Mouse (Mus musculus) kidney, embryonic 14.5 days (tissue): ENCODE measurements around the gene Rps6ka1. TPM values are rescaled to one million over a fixed set of nuclear protein-coding genes. Genes with fewer than 3 reads are reported as not detected.

Experiments
- ATAC-seq: fragments of 200-750 bp; cut with Nextera tagmentation; 2 replicates; pipeline ENCODE4 v1.8.0; 2017; ENCODE audit warnings: moderate number of reproducible peaks, mild to moderate bottlenecking, moderate TSS enrichment, moderate library complexity; ENCODE audit not compliant: low FRiP score, low TSS enrichment
- H3K27ac ChIP-seq: fragments of 300-500 bp; sonication (generic); 2 replicates; pipeline ENCODE4 v1.5.1; 2014; ENCODE audit warnings: low read depth, mild to moderate bottlenecking, low read length, moderate library complexity, mixed read lengths
- H3K27me3 ChIP-seq: fragments of 300-500 bp; sonication (generic); 2 replicates; pipeline ENCODE4 v1.6.1; 2014; ENCODE audit warnings: mild to moderate bottlenecking, low read length; ENCODE audit not compliant: control insufficient read depth, insufficient read depth
- H3K36me3 ChIP-seq: fragments of 300-500 bp; sonication (generic); 2 replicates; pipeline ENCODE4 v1.6.1; 2014; ENCODE audit warnings: low read length, mixed read lengths; ENCODE audit not compliant: control insufficient read depth, insufficient read depth
- H3K4me1 ChIP-seq: fragments of 300-500 bp; sonication (generic); 2 replicates; pipeline ENCODE4 v1.6.1; 2014; ENCODE audit warnings: low read length, mixed read lengths; ENCODE audit not compliant: control insufficient read depth, insufficient read depth
- H3K4me2 ChIP-seq: fragments of 300-500 bp; sonication (generic); replicated peaks from 2 replicates; pipeline ENCODE4 v1.6.1; 2014; ENCODE audit warnings: low read depth, mild to moderate bottlenecking, low read length
- H3K4me3 ChIP-seq: fragments of 300-500 bp; sonication (generic); 2 replicates; pipeline ENCODE4 v1.5.1; 2014; ENCODE audit warnings: mild to moderate bottlenecking, low read length
- H3K9ac ChIP-seq: fragments of 300-500 bp; sonication (generic); 2 replicates; pipeline ENCODE4 v1.6.1; 2014; ENCODE audit warnings: low read depth, mild to moderate bottlenecking, low read length, moderate library complexity
- H3K9me3 ChIP-seq: fragments of 300-500 bp; sonication (generic); 2 replicates; pipeline ENCODE4 v1.6.1; 2016; ENCODE audit warnings: low read length; ENCODE audit not compliant: control insufficient read depth
- WGBS: fragments of 180-500 bp; shearing (Covaris S2); extraction: QIAGEN DNeasy Blood & Tissue Kit; methylation state at CpG from one replicate; pipeline ENCODE4 v1.1.7; 2014; 5-methylcytosine and 5-hydroxymethylcytosine counted together
- polyA plus RNA-seq: library from polyadenylated mRNA; unstranded; fragments of >200 nt; fragmentation: Nextera tagmentation; extraction: Ambion mirVana; gene quantifications from 2 replicates; pipeline ENCODE4 v1.2.1, GENCODE M21; 2014

The Rps6ka1 gene
- polyA plus RNA-seq, 1 experiment from 2014 or later = 49.8 TPM

DNA sequence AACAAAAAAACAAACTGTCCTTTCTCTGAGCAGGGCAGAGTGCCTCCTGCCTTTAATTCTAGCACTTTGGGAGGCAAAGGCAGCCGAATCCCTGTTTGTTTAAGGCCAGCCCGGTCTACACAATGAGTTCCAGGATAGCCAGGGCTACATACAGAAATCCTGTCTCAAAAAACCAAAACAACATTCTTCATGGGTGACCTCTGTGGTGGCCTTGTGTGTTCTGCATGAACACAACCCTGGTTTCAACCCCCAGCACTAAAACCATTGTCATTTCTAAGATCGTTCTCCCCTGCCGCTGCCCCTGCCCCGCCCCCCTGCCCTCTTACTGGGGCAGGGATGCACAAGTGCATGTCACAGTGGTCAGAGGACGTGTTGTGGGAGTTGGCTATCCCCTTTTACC is 13.3 kb upstream of the Rps6ka1 start:
- no peaks in the 10 kb centered on the region for H3K9me3 ChIP-seq
- H3K4me3 ChIP-seq = no peak overlapping the region
- peaks cover 9% of the 10 kb centered on the region; the same call in 1 of the 2 replicates for H3K4me1 ChIP-seq
- ATAC-seq = no peak
- WGBS = 80% methylated on average over 6 of the region's 6 CpGs
- no peaks in the 10 kb centered on the region for H3K27me3 ChIP-seq
- H3K9ac ChIP-seq = no peak overlapping the region
- no peak overlapping the region for H3K27ac ChIP-seq
- no peak overlapping the region for H3K4me2 ChIP-seq
- no peaks in the 10 kb centered on the region for H3K36me3 ChIP-seq

DNA sequence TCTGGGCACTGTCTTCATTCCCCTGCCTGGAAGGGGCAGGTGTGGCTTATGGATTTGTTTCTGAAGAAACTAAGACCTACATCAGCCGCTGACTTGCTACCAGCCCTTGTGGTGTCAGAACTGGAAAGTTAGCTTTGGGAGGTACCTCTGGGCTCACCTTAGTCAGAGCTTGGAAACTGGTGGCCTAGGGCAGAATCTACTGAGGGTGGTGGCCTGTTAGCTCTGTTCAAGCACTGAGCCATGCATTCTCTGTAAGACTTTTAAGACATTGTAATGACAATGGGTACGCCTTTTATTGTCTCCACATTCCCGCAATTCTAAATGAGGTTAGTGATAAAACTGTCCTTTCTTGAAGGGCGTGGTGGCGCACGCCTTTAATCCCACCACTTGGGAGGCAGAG is 12.8 kb upstream of the Rps6ka1 start:
- 95% methylated on average over 6 of the region's 6 CpGs for WGBS
- no peak for ATAC-seq

DNA sequence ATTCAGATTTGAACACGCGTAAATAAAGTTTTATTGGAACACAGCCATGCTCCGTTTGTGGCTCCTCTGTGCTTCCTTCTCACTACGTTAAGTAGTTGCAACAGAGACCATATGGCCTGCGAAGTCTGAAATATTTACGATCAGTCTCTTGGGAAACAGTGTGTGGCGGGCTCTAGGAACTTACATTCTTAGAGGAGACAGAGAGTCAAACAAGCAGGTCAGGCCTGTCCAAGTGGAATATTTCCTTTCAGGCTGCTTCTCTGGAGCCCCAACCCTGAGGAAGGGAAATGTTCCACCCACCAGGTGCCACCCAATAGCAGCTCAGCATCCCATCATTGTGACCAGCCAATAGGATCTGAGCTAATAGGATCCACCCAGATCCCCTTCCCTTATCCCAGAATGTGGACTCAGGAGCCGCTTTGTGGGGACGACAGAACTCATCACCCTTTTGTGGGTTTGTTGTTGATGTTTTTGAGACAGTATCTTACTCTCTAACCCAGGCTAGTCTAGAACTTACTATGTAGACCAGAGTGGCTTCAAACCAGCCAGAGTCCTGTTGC is 11.7 kb upstream of the Rps6ka1 start:
- H3K27ac ChIP-seq = no peak overlapping the region
- no peaks in the 10 kb centered on the region for H3K27me3 ChIP-seq
- H3K36me3 ChIP-seq = no peaks in the 10 kb centered on the region
- ATAC-seq = peak; percentile 61
- H3K4me1 ChIP-seq = peaks cover 9% of the 10 kb centered on the region; the same call in 1 of the 2 replicates
- no peak overlapping the region for H3K9ac ChIP-seq
- no peak overlapping the region for H3K4me2 ChIP-seq
- H3K9me3 ChIP-seq = no peaks in the 10 kb centered on the region
- no peak overlapping the region for H3K4me3 ChIP-seq
- 38% methylated on average over 9 of the region's 9 CpGs for WGBS

More for the DNA sequence above, 12.8 kb upstream of the Rps6ka1 start:
- Histone ChIP-seq H3K4me3 (no peak overlapping the region), H3K9me3 (no peaks in the 10 kb centered on the region), H3K27ac (no peak overlapping the region), H3K4me2 (no peak overlapping the region), H3K36me3 (no peaks in the 10 kb centered on the region), H3K27me3 (no peaks in the 10 kb centered on the region), H3K9ac (no peak overlapping the region), H3K4me1 (peaks cover 9% of the 10 kb centered on the region; the same call in 1 of the 2 replicates)

DNA sequence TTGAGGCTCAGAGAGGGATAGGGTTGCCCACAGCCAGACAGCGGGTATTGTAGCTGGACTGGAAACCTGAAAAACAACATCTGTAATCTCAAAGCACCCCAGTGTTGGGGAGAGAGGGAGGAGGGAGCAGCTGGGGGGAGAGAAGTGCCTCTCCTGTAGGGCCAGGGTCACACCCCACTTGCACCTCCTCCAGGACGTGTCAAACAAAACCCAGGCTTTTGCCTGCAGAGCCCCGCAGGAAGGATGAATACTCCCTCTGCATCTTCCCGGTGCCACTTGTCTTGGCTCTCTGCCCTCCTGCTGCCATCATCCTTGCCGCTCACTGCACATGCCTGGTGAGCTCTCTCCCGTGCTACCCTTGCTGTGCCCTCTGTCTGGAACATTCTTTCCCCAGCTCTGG is 10.6 kb upstream of the Rps6ka1 start:
- Histone ChIP-seq H3K27me3 (no peaks in the 10 kb centered on the region), H3K4me3 (no peak overlapping the region), H3K4me2 (no peak overlapping the region), H3K9ac (no peak overlapping the region), H3K4me1 (peaks cover 9% of the 10 kb centered on the region; the same call in 1 of the 2 replicates), H3K27ac (no peak overlapping the region), H3K36me3 (no peaks in the 10 kb centered on the region), H3K9me3 (no peaks in the 10 kb centered on the region)
- WGBS = 19% methylated on average over 6 of the region's 6 CpGs
- no peak for ATAC-seq

DNA sequence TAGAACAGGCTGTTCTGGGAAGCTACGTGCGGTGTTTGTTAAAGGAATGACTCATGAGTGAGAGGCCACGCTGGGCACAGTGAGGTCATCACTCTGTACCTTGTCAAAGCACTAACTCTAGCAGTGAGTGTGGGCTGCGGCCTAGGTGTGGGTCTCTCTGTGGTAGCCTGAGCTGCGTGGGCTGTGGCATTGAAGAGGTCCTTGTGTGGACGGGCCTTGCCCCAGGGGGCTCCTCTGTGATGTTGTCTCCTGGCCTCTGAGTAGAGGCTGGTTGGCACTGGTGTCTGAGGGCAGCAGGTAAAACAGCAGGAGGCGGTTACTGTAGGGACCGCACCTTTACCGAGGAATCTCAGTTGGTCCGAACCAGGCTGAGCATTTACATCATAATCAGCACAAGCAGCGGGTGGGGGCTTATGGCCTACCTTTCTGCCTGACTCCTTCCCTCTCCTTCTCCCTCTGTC is 9.9 kb upstream of the Rps6ka1 start:
- ATAC-seq = no peak
- H3K9ac ChIP-seq = no peak overlapping the region
- 69% methylated on average over 11 of the region's 11 CpGs for WGBS
- no peaks in the 10 kb centered on the region for H3K27me3 ChIP-seq
- H3K4me2 ChIP-seq = no peak overlapping the region
- H3K27ac ChIP-seq = no peak overlapping the region
- no peaks in the 10 kb centered on the region for H3K36me3 ChIP-seq
- H3K4me1 ChIP-seq = peaks cover 9% of the 10 kb centered on the region; the same call in 1 of the 2 replicates
- H3K4me3 ChIP-seq = no peak overlapping the region
- no peaks in the 10 kb centered on the region for H3K9me3 ChIP-seq

DNA sequence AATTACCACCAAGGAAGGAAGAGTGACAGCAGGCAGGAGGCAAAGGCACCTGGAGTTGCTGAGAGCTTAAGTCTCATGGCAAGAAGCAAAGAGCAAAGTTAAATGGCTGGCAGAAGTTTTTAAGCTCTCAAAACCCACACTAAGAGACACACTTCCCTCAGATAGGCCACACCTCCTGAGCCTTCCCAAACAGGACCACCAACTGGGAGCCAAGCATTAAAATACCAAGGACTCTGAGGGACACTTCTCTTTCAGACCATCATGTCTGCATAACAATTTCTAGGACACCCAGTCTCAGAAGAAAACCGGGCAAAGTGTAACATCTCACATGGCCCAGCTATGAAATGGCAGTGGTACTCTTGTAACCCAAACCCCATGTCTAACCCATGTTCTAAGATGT is 9.4 kb upstream of the Rps6ka1 start:
- Histone ChIP-seq H3K27ac (no peak overlapping the region), H3K4me3 (no peak overlapping the region), H3K4me2 (no peak overlapping the region), H3K9me3 (no peaks in the 10 kb centered on the region), H3K36me3 (no peaks in the 10 kb centered on the region), H3K27me3 (no peaks in the 10 kb centered on the region), H3K4me1 (peaks cover 9% of the 10 kb centered on the region; the same call in 1 of the 2 replicates), H3K9ac (no peak overlapping the region)
- 79% methylated on average over 1 of the region's 1 CpGs for WGBS
- ATAC-seq = no peak

DNA sequence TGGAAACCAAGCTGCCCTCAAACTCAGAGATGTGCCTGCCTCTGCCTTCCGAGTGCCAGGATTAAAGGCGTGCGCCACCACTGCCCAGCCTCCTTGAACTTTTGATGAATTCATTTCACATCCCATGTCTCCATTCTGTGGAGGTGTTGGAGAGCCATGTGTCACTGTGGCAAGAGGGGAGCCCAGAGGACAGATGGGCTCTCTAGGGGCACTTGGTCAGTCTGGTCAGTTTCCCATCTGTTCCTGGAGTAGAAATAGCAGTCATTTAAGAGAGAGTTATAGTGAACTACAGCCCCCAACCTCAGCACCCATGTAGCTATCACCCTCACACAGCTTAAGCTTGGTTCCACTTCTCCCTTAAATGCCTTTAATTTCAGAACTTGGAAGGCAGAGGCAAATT is 8.4 kb upstream of the Rps6ka1 start:
- Histone ChIP-seq H3K27ac (no peak overlapping the region), H3K9me3 (no peaks in the 10 kb centered on the region), H3K9ac (no peak overlapping the region), H3K4me2 (no peak overlapping the region), H3K4me1 (peaks cover 9% of the 10 kb centered on the region; the same call in 1 of the 2 replicates), H3K36me3 (no peaks in the 10 kb centered on the region), H3K27me3 (no peaks in the 10 kb centered on the region), H3K4me3 (no peak overlapping the region)
- 96% methylated on average over 3 of the region's 3 CpGs for WGBS
- no peak for ATAC-seq

DNA sequence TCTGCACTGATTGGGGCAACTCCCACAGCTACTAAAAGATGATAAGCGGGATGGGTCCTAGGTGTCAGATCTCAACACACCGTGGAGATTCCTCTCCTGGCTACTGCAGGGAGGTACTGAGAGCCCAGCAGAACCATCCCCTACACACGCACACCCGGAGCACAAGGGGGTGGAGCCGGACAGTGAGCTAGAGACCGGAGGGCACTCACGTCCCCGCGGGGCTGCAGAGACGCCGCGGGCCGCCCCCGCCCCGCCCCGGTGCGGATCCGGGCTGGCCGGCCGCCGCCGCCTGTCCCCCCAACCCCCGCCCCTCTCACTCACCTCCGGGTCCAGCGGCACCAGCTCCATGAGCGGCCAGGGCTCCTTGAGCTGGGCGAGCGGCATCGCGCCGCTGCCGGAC is 348 bp downstream of the Rps6ka1 start:
- ATAC-seq = peak; percentile 34
- Histone ChIP-seq H3K9me3 (no peaks in the 10 kb centered on the region), H3K4me1 (peaks cover 16% of the 10 kb centered on the region), H3K27me3 (no peaks in the 10 kb centered on the region), H3K36me3 (no peaks in the 10 kb centered on the region), H3K27ac (peak overlapping the region; percentile 85), H3K4me2 (peak overlapping the region; percentile 96), H3K9ac (peak overlapping the region; percentile 83), H3K4me3 (peak overlapping the region; percentile 85)
- WGBS = under 1% methylated on average over 30 of the region's 32 CpGs

DNA sequence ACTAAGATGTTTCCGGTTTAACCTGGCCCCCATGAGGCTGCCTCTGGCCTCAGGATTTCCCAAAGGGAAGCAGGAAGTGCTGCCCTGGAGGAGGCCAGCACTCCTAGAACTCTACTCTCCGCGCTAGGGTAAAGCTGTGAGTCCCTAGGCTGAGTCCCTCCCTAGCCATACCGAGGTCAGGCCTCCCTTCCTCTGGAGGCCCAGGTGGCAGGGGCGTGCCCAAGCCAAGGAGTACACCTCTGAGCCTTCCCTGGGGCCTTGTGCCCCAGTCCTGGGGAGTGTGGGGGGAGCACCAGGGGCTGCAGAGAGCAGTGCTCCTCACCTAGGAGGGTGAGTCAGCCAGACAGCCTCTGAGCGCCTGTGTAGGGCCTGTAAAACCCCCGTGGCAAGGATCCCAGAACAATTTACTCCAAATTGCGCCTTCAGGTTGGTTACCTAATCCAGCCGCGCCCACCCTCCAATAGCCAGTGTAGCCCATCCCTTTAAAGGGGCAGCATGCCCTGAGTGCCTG is 1.6 kb downstream of the Rps6ka1 start:
- no peaks in the 10 kb centered on the region for H3K9me3 ChIP-seq
- peak overlapping the region; percentile 85 for H3K4me3 ChIP-seq
- H3K27ac ChIP-seq = peak overlapping the region; percentile 85
- no peaks in the 10 kb centered on the region for H3K27me3 ChIP-seq
- peaks cover 16% of the 10 kb centered on the region for H3K4me1 ChIP-seq
- H3K9ac ChIP-seq = peak overlapping the region; percentile 83
- peak; percentile 28; the same call in 1 of the 2 replicates for ATAC-seq
- no peaks in the 10 kb centered on the region for H3K36me3 ChIP-seq
- 11% methylated on average over 10 of the region's 10 CpGs for WGBS
- peak overlapping the region; percentile 96 for H3K4me2 ChIP-seq
